Mouse (Mus musculus) hindbrain, postnatal 0 days (tissue): ENCODE results near the gene Myom1. TPM values are rescaled to one million over a fixed set of nuclear protein-coding genes. Genes with fewer than 3 reads are reported as not detected.
A peak's percentile ranks its signal among the peaks of the same experiment; 100 is the strongest.
"Not testable (repeated sequence)": the region's sequence is repeated elsewhere in the genome, so short reads cannot be mapped to it uniquely, and the experiment has no call there.

Experiments used
- ATAC-seq: fragments of 200-750 bp; cut with Nextera tagmentation; 2 replicates; pipeline ENCODE4 v1.8.0; 2017; ENCODE audit warnings: mild to moderate bottlenecking, moderate TSS enrichment, moderate library complexity
- DNase-seq: peaks from one replicate; pipeline ENCODE4 v3.0.0-alpha.2; 2015; ENCODE audit warnings: low spot score
- H3K27ac ChIP-seq: fragments of 300-500 bp; sonication (generic); 2 replicates; pipeline ENCODE4 v1.5.1; 2014; ENCODE audit warnings: mild to moderate bottlenecking
- H3K27me3 ChIP-seq: fragments of 300-500 bp; sonication (generic); 2 replicates; pipeline ENCODE4 v1.6.1; 2014; ENCODE audit warnings: low read length, mixed read lengths; ENCODE audit not compliant: insufficient read depth
- H3K36me3 ChIP-seq: fragments of 300-500 bp; sonication (generic); 2 replicates; pipeline ENCODE4 v1.6.1; 2014; ENCODE audit warnings: low read length, mixed read lengths; ENCODE audit not compliant: insufficient read depth
- H3K4me1 ChIP-seq: fragments of 300-500 bp; sonication (generic); 2 replicates; pipeline ENCODE4 v1.6.1; 2014; ENCODE audit warnings: antibody characterized with exemption, low read length, mixed read lengths; ENCODE audit not compliant: insufficient read depth
- H3K4me2 ChIP-seq: fragments of 300-500 bp; sonication (generic); 2 replicates; pipeline ENCODE4 v1.6.1; 2014; ENCODE audit warnings: low read depth, mild to moderate bottlenecking, low read length, moderate library complexity, mixed read lengths
- H3K4me3 ChIP-seq: fragments of 300-500 bp; sonication (generic); 2 replicates; pipeline ENCODE4 v1.5.1; 2014; ENCODE audit warnings: low read length
- H3K9ac ChIP-seq: fragments of 300-500 bp; sonication (generic); replicated peaks from 2 replicates; pipeline ENCODE4 v1.6.1; 2014; ENCODE audit warnings: mild to moderate bottlenecking, low read length, moderate library complexity, mixed read lengths
- H3K9me3 ChIP-seq: fragments of 300-500 bp; sonication (generic); 2 replicates; pipeline ENCODE4 v1.6.1; 2016; ENCODE audit warnings: low read length, mixed read lengths
- CTCF ChIP-seq: IDR thresholded peaks from 2 replicates; pipeline ENCODE4 v1.5.1; 2016; ENCODE audit warnings: antibody characterized with exemption, control low read depth, low read depth
- WGBS: fragments of 180-500 bp; shearing (Covaris S2); extraction: QIAGEN DNeasy Blood & Tissue Kit; methylation state at CpG from one replicate; pipeline ENCODE4 v1.1.7; 2014; 5-methylcytosine and 5-hydroxymethylcytosine counted together
- polyA plus RNA-seq: library from polyadenylated mRNA; unstranded; fragments of >200 nt; fragmentation: Nextera tagmentation; extraction: Ambion mirVana; gene quantifications from 2 replicates; pipeline ENCODE4 v1.2.1, GENCODE M21; 2015
- total RNA-seq: library from RNA; depleted of rRNA; stranded (reverse); fragments of >200 nt; gene quantifications from 2 replicates; pipeline ENCODE4 v1.2.3, GENCODE M21; 2014

Myom1 gene
- total and polyA plus RNA-seq, 2 experiments from 2014 or later: 0.90 to 1.7 TPM

GRCm38 (mm10) chr17:70971206-70971605 lies 31.2 kb upstream of the Myom1 start:
- no peaks in the 10 kb centered on the region for H3K27me3 ChIP-seq
- no peak overlapping the region for H3K4me3 ChIP-seq
- H3K4me1 ChIP-seq: 0 out of 2 replicates have a peak, but pooled peaks cover 4% of the 10 kb centered on the region
- no peaks in the 10 kb centered on the region for H3K9me3 ChIP-seq
- 35% methylated on average over 11 of the region's 11 CpGs for WGBS
- no peak overlapping the region for H3K9ac ChIP-seq
- H3K36me3 ChIP-seq: peaks cover 23% of the 10 kb centered on the region; the same call in 1 of the 2 replicates
- H3K4me2 ChIP-seq: no peak overlapping the region
- TF ChIP-seq CTCF: no peak
- ATAC-seq (no peak), DNase-seq (peak; percentile 40)
- no peak overlapping the region for H3K27ac ChIP-seq

GRCm38 (mm10) chr17:70973398-70973797 lies 29.0 kb upstream of the Myom1 start:
- Histone ChIP-seq H3K4me1 (no peaks in the 10 kb centered on the region), H3K27ac (no peak overlapping the region), H3K9ac (no peak overlapping the region), H3K9me3 (no peaks in the 10 kb centered on the region), H3K4me2 (no peak overlapping the region), H3K36me3 (peaks cover 31% of the 10 kb centered on the region; the same call in 1 of the 2 replicates), H3K27me3 (no peaks in the 10 kb centered on the region), H3K4me3 (no peak overlapping the region)
- no peak for TF ChIP-seq CTCF
- no peak for ATAC-seq
- 89% methylated on average over 9 of the region's 9 CpGs for WGBS
- DNase-seq: no peak

GRCm38 (mm10) chr17:70974065-70974464 lies 28.4 kb upstream of the Myom1 start:
- DNase-seq, H3K4me1 ChIP-seq, ATAC-seq, H3K27ac ChIP-seq, H3K4me3 ChIP-seq, H3K4me2 ChIP-seq, H3K27me3 ChIP-seq, H3K9ac ChIP-seq, H3K9me3 ChIP-seq: not testable (repeated sequence)
- whole genome bisulfite sequencing: 82% methylated on average over 14 of the region's 14 CpGs
- H3K36me3 ChIP-seq: peaks cover 31% of the 10 kb centered on the region; the same call in 1 of the 2 replicates

- Histone ChIP-seq H3K4me3 (no peak overlapping the region), H3K9ac (no peak overlapping the region), H3K9me3 (no peaks in the 10 kb centered on the region), H3K36me3 (peaks cover 38% of the 10 kb centered on the region; the same call in 1 of the 2 replicates), H3K27ac (no peak overlapping the region), H3K27me3 (no peaks in the 10 kb centered on the region), H3K4me2 (no peak overlapping the region), H3K4me1 (no peaks in the 10 kb centered on the region)
- DNase-seq (no peak), ATAC-seq (no peak)
- WGBS: 95% methylated on average over 6 of the region's 6 CpGs
- TF ChIP-seq CTCF: peak; percentile 41; the same call in 1 of the 2 replicates
These were observed 24.6 kb upstream of the Myom1 start for GRCm38 (mm10) chr17:70977799-70978198.

GRCm38 (mm10) chr17:70979345-70980223 lies 22.8 kb upstream of the Myom1 start:
- Histone ChIP-seq H3K27ac (no peak overlapping the region), H3K4me1 (no peaks in the 10 kb centered on the region), H3K4me2 (no peak overlapping the region), H3K36me3 (peaks cover 28% of the 10 kb centered on the region; the same call in 1 of the 2 replicates), H3K4me3 (no peak overlapping the region), H3K9ac (no peak overlapping the region), H3K27me3 (no peaks in the 10 kb centered on the region), H3K9me3 (no peaks in the 10 kb centered on the region)
- peak; percentile 40 for TF ChIP-seq CTCF
- DNase-seq: no peak
- ATAC-seq: no peak
- WGBS: 88% methylated on average over 20 of the region's 20 CpGs

GRCm38 (mm10) chr17:70985501-70986354 lies 16.7 kb upstream of the Myom1 start:
- no peak overlapping the region for H3K4me3 ChIP-seq
- no peaks in the 10 kb centered on the region for H3K9me3 ChIP-seq
- H3K9ac ChIP-seq: no peak overlapping the region
- H3K27me3 ChIP-seq: no peaks in the 10 kb centered on the region
- H3K4me2 ChIP-seq: no peak overlapping the region
- no peak for TF ChIP-seq CTCF
- 0 out of 2 replicates have a peak, but pooled peaks cover 7% of the 10 kb centered on the region for H3K36me3 ChIP-seq
- 87% methylated on average over 15 of the region's 15 CpGs for WGBS
- H3K4me1 ChIP-seq: peaks cover 17% of the 10 kb centered on the region; the same call in 1 of the 2 replicates
- no peak overlapping the region for H3K27ac ChIP-seq
- ATAC-seq (no peak), DNase-seq (no peak)
